Mouse (Mus musculus): ENCODE measurements around the gene Ghrl.
"Not testable (repeated sequence)": the region's sequence is repeated elsewhere in the genome, so short reads cannot be mapped to it uniquely, and the experiment has no call there.

Ghrl gene

GRCm38 (mm10) chr6:113696582-113697221, 23.0 kb downstream of the Ghrl start, which contains the start of gene Tatdn2:
TSS of gene Tatdn2 (plus strand) at chr6:113697050.
- DNase-seq (ENCODE audit: low spot score): peak; percentile 99

- no peak for DNase-seq (ENCODE audit: low spot score)
Measured at GRCm38 (mm10) chr6:113695766-113696355, 23.8 kb downstream of the Ghrl start.

- no peak for DNase-seq (ENCODE audit: low spot score)
Measured at GRCm38 (mm10) chr6:113695203-113695602, 24.5 kb downstream of the Ghrl start.

GRCm38 (mm10) chr6:113693377-113693776, 26.3 kb downstream of the Ghrl start:
- no peak for DNase-seq (ENCODE audit: low spot score)

- no peak for DNase-seq (ENCODE audit: low spot score)
Measured at GRCm38 (mm10) chr6:113692661-113693133, 27.0 kb downstream of the Ghrl start.

- no peak for DNase-seq (ENCODE audit: low spot score)
Measured at GRCm38 (mm10) chr6:113691084-113691462, 28.6 kb downstream of the Ghrl start.

GRCm38 (mm10) chr6:113690400-113691083, 29.1 kb downstream of the Ghrl start:
- no peak for DNase-seq (ENCODE audit: low spot score)

GRCm38 (mm10) chr6:113690008-113690399, 29.7 kb downstream of the Ghrl start:
- DNase-seq (ENCODE audit: low spot score): no peak

GRCm38 (mm10) chr6:113686551-113687125, 33.0 kb downstream of the Ghrl start:
- no peak for DNase-seq (ENCODE audit: low spot score)

GRCm38 (mm10) chr6:113683081-113683825, 36.4 kb downstream of the Ghrl start:
- DNase-seq (ENCODE audit: low spot score): no peak

GRCm38 (mm10) chr6:113681271-113681670, 38.4 kb downstream of the Ghrl start:
- DNase-seq (ENCODE audit: low spot score): peak; percentile 89

- no peak for DNase-seq (ENCODE audit: low spot score)
Measured at GRCm38 (mm10) chr6:113679993-113680566, 39.6 kb downstream of the Ghrl start.

- DNase-seq (ENCODE audit: low spot score): no peak
Measured at GRCm38 (mm10) chr6:113678246-113679012, 41.3 kb downstream of the Ghrl start.

- DNase-seq (ENCODE audit: low spot score): no peak
Measured at GRCm38 (mm10) chr6:113677070-113677734, 42.5 kb downstream of the Ghrl start.

GRCm38 (mm10) chr6:113675991-113676390, 43.7 kb downstream of the Ghrl start:
- no peak for DNase-seq (ENCODE audit: low spot score)

- DNase-seq (ENCODE audit: low spot score): no peak
Measured at GRCm38 (mm10) chr6:113675234-113675633, 44.4 kb downstream of the Ghrl start.

GRCm38 (mm10) chr6:113672989-113673388, 46.7 kb downstream of the Ghrl start:
- DNase-seq (ENCODE audit: low spot score): no peak

- DNase-seq (ENCODE audit: low spot score): not testable (repeated sequence)
Measured at GRCm38 (mm10) chr6:113672029-113672428, 47.7 kb downstream of the Ghrl start.

GRCm38 (mm10) chr6:113669821-113670220, 49.9 kb downstream of the Ghrl start:
- DNase-seq (ENCODE audit: low spot score): peak; percentile 80
